Mouse (Mus musculus): Measurements from ENCODE around the gene B3gnt2.

- TF ChIP-seq TCF12 (IDR thresholded peaks at IDR 0.05; ENCODE audit: insufficient read depth, poor library complexity, severe bottlenecking) = no peak
- TF ChIP-seq POLR2A (IDR thresholded peaks at IDR 0.05; ENCODE audit: insufficient read length, low read depth) = no peak
- TF ChIP-seq USF1 (IDR thresholded peaks at IDR 0.05; ENCODE audit: low read depth) = no peak
These were observed 28.8 kb downstream of the B3gnt2 start for GRCm38 (mm10) chr11:22831916-22832315.

All from myocyte (in vitro differentiated cells).